Mouse (Mus musculus): ENCODE results near the gene Ncapd2. TPM values are rescaled to one million over a fixed set of nuclear protein-coding genes. Genes with fewer than 3 reads are reported as not detected.

Gene Ncapd2
- polyA plus RNA-seq, 1 experiment from 2014 or later = 39.4 TPM

GRCm38 (mm10) chr6:125196301-125196700, 4.8 kb upstream of the Ncapd2 start:
- no peak overlapping the region for H3K27ac ChIP-seq (ENCODE audit: low read length)
- peaks cover 9% of the 10 kb centered on the region for H3K4me1 ChIP-seq (ENCODE audit: control insufficient read depth, insufficient read depth, low read length)
- H3K4me2 ChIP-seq (ENCODE audit: low read length) = no peak overlapping the region
- H3K36me3 ChIP-seq (ENCODE audit: control insufficient read depth, insufficient read depth, low read length) = peaks cover 4% of the 10 kb centered on the region; the same call in 1 of the 2 replicates
- no peaks in the 10 kb centered on the region for H3K27me3 ChIP-seq (ENCODE audit: control insufficient read depth, insufficient read depth, low read depth, low read length)
- 25% methylated on average over 3 of the region's 3 CpGs for WGBS
- no peak overlapping the region for H3K4me3 ChIP-seq (ENCODE audit: low read depth, low read length)
- no peak for ATAC-seq
- no peaks in the 10 kb centered on the region for H3K9me3 ChIP-seq (replicated peaks; ENCODE audit: control insufficient read depth, low read length, poor library complexity, severe bottlenecking)
- H3K9ac ChIP-seq (ENCODE audit: low read depth, low read length) = no peak overlapping the region

DNA sequence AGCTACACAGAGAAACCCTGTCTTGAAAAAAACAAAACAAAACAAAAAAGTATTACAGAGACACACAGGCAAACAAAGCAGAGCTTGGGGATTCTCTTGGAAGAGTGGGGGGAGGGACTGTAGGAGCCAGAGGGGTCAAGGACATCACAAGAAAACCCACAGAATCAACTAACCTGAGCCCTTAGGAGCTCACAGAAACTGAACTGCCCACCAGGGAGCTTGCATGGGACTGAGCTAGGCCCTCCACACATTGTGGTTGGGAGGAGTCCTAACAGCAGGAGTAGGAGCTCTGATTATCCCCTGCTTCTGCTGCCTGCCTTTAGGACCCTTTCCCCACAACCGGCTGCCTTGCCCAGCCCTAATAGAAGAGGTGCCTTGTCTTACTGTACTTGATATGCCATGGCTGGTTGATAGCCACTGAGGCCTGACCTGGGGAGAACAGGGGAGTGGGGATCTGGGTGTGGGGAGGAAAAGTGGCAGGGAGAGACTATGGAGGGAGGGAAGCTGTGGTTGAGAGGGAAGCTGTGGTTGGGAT, 4.1 kb upstream of the Ncapd2 start:
- no peak overlapping the region for H3K4me2 ChIP-seq (ENCODE audit: low read length)
- WGBS = 17% methylated on average over 1 of the region's 1 CpGs
- H3K4me1 ChIP-seq (ENCODE audit: control insufficient read depth, insufficient read depth, low read length) = peaks cover 11% of the 10 kb centered on the region
- no peaks in the 10 kb centered on the region for H3K27me3 ChIP-seq (ENCODE audit: control insufficient read depth, insufficient read depth, low read depth, low read length)
- H3K27ac ChIP-seq (ENCODE audit: low read length) = no peak overlapping the region
- peaks cover 4% of the 10 kb centered on the region; the same call in 1 of the 2 replicates for H3K36me3 ChIP-seq (ENCODE audit: control insufficient read depth, insufficient read depth, low read length)
- no peak for ATAC-seq
- H3K9ac ChIP-seq (ENCODE audit: low read depth, low read length) = no peak overlapping the region
- H3K4me3 ChIP-seq (ENCODE audit: low read depth, low read length) = no peak overlapping the region
- H3K9me3 ChIP-seq (replicated peaks; ENCODE audit: control insufficient read depth, low read length, poor library complexity, severe bottlenecking) = no peaks in the 10 kb centered on the region

GRCm38 (mm10) chr6:125193390-125193789, 1.9 kb upstream of the Ncapd2 start:
- Histone ChIP-seq H3K9ac (ENCODE audit: low read depth, low read length) (no peak overlapping the region), H3K36me3 (ENCODE audit: control insufficient read depth, insufficient read depth, low read length) (peaks cover 8% of the 10 kb centered on the region; the same call in 1 of the 2 replicates), H3K4me1 (ENCODE audit: control insufficient read depth, insufficient read depth, low read length) (peaks cover 14% of the 10 kb centered on the region), H3K4me3 (ENCODE audit: low read depth, low read length) (no peak overlapping the region), H3K27me3 (ENCODE audit: control insufficient read depth, insufficient read depth, low read depth, low read length) (no peaks in the 10 kb centered on the region), H3K4me2 (ENCODE audit: low read length) (no peak overlapping the region), H3K9me3 (replicated peaks; ENCODE audit: control insufficient read depth, low read length, poor library complexity, severe bottlenecking) (no peaks in the 10 kb centered on the region), H3K27ac (ENCODE audit: low read length) (no peak overlapping the region)
- 82% methylated on average over 7 of the region's 7 CpGs for WGBS
- ATAC-seq = no peak

DNA sequence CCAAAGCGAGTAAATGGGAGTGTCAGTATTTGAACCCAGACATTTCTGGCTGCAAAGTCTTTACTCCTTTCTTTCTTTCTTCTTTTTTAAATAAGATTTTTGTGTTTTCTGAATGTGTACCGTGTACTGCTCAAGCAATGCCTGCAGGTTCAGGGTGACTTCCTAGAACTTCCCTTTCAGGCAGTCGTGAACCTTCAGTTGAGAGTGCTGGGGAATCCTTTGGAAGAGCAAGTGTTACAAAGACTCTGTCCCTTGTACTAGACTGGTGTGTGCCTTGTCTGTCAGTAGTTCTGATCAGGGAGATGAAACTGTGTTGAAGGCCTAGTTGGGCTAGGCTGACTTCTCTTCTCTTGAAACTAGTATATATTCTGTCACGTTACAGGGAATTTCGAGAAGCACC, 1.3 kb upstream of the Ncapd2 start:
- Histone ChIP-seq H3K36me3 (ENCODE audit: control insufficient read depth, insufficient read depth, low read length) (peaks cover 6% of the 10 kb centered on the region; the same call in 1 of the 2 replicates), H3K4me2 (ENCODE audit: low read length) (peak overlapping the region; percentile 93), H3K9ac (ENCODE audit: low read depth, low read length) (peak overlapping the region; percentile 82), H3K4me1 (ENCODE audit: control insufficient read depth, insufficient read depth, low read length) (peaks cover 14% of the 10 kb centered on the region), H3K27me3 (ENCODE audit: control insufficient read depth, insufficient read depth, low read depth, low read length) (no peaks in the 10 kb centered on the region), H3K4me3 (ENCODE audit: low read depth, low read length) (peak overlapping the region; percentile 77), H3K9me3 (replicated peaks; ENCODE audit: control insufficient read depth, low read length, poor library complexity, severe bottlenecking) (no peaks in the 10 kb centered on the region), H3K27ac (ENCODE audit: low read length) (peak overlapping the region; percentile 100)
- ATAC-seq = no peak
- 44% methylated on average over 5 of the region's 5 CpGs for WGBS

GRCm38 (mm10) chr6:125192016-125192714, 664 bp upstream of the Ncapd2 start:
- Histone ChIP-seq H3K4me2 (ENCODE audit: low read length) (peak overlapping the region; percentile 93), H3K4me3 (ENCODE audit: low read depth, low read length) (peak overlapping the region; percentile 77), H3K4me1 (ENCODE audit: control insufficient read depth, insufficient read depth, low read length) (peaks cover 14% of the 10 kb centered on the region), H3K27me3 (ENCODE audit: control insufficient read depth, insufficient read depth, low read depth, low read length) (no peaks in the 10 kb centered on the region), H3K27ac (ENCODE audit: low read length) (peak overlapping the region; percentile 100), H3K9ac (ENCODE audit: low read depth, low read length) (peak overlapping the region; percentile 82), H3K9me3 (replicated peaks; ENCODE audit: control insufficient read depth, low read length, poor library complexity, severe bottlenecking) (no peaks in the 10 kb centered on the region), H3K36me3 (ENCODE audit: control insufficient read depth, insufficient read depth, low read length) (peaks cover 6% of the 10 kb centered on the region; the same call in 1 of the 2 replicates)
- WGBS = under 1% methylated on average over 34 of the region's 34 CpGs
- ATAC-seq = peak; percentile 96

- Histone ChIP-seq H3K9ac (ENCODE audit: low read depth, low read length) (peak overlapping the region; percentile 77), H3K27ac (ENCODE audit: low read length) (peak overlapping the region; percentile 84), H3K9me3 (replicated peaks; ENCODE audit: control insufficient read depth, low read length, poor library complexity, severe bottlenecking) (no peaks in the 10 kb centered on the region), H3K27me3 (ENCODE audit: control insufficient read depth, insufficient read depth, low read depth, low read length) (no peaks in the 10 kb centered on the region), H3K4me1 (ENCODE audit: control insufficient read depth, insufficient read depth, low read length) (peaks cover 14% of the 10 kb centered on the region), H3K4me2 (ENCODE audit: low read length) (peak overlapping the region; percentile 69), H3K36me3 (ENCODE audit: control insufficient read depth, insufficient read depth, low read length) (peaks cover 14% of the 10 kb centered on the region), H3K4me3 (ENCODE audit: low read depth, low read length) (peak overlapping the region; percentile 77)
- no peak for ATAC-seq
Measured at GRCm38 (mm10) chr6:125190816-125191215, 685 bp downstream of the Ncapd2 start.

DNA sequence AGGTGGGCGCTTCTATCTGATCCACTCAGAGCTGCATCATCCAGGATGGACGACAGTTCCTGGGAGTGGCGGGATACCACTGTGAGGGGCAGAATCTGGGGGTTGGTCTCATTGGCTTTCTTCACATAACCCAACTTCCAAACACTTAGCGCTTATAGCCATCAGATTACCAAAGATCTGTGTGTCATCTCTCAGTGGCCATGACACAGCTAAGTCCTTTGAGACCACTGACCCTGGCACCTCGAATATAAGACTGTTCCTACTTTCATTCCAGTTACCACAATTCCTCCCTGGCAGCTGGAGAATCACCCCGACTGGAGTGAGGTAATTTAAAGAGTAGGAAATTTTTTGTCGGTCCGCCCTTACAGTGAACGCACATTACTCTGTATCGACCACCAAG, 5.3 kb downstream of the Ncapd2 start:
- Histone ChIP-seq H3K36me3 (ENCODE audit: control insufficient read depth, insufficient read depth, low read length) (peaks cover 29% of the 10 kb centered on the region), H3K9me3 (replicated peaks; ENCODE audit: control insufficient read depth, low read length, poor library complexity, severe bottlenecking) (no peaks in the 10 kb centered on the region)
- ATAC-seq = no peak

DNA sequence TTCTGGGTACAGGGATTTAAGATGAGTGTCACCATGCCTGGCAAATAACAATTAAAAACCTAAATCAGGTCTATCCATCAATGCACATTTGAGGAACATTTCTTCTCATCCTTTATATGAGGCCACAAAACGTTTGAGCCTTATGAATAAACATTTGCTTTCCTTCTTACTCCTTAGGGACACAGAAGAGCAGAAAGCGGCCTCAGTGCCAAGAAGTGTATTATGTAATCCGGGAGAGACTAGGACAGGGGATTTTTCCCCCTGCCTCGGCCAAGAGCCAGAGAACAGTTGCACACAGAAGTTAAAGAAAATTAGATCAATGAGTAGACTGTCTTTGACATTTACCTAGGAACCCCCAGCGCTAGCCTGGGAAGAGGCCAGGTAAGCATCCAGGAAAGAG, 9.4 kb downstream of the Ncapd2 start:
- H3K27me3 ChIP-seq (ENCODE audit: control insufficient read depth, insufficient read depth, low read depth, low read length) = no peaks in the 10 kb centered on the region
- no peaks in the 10 kb centered on the region for H3K9me3 ChIP-seq (replicated peaks; ENCODE audit: control insufficient read depth, low read length, poor library complexity, severe bottlenecking)
- no peak overlapping the region for H3K9ac ChIP-seq (ENCODE audit: low read depth, low read length)
- H3K36me3 ChIP-seq (ENCODE audit: control insufficient read depth, insufficient read depth, low read length) = peaks cover 44% of the 10 kb centered on the region
- H3K4me3 ChIP-seq (ENCODE audit: low read depth, low read length) = no peak overlapping the region
- no peak overlapping the region for H3K4me2 ChIP-seq (ENCODE audit: low read length)
- H3K4me1 ChIP-seq (ENCODE audit: control insufficient read depth, insufficient read depth, low read length) = no peaks in the 10 kb centered on the region
- WGBS = 64% methylated on average over 5 of the region's 5 CpGs
- no peak for ATAC-seq
- H3K27ac ChIP-seq (ENCODE audit: low read length) = no peak overlapping the region

More for the DNA sequence above, 5.3 kb downstream of the Ncapd2 start:
- Histone ChIP-seq H3K4me2 (ENCODE audit: low read length) (no peak overlapping the region), H3K27me3 (ENCODE audit: control insufficient read depth, insufficient read depth, low read depth, low read length) (no peaks in the 10 kb centered on the region), H3K9ac (ENCODE audit: low read depth, low read length) (no peak overlapping the region), H3K4me3 (ENCODE audit: low read depth, low read length) (no peak overlapping the region), H3K27ac (ENCODE audit: low read length) (no peak overlapping the region), H3K4me1 (ENCODE audit: control insufficient read depth, insufficient read depth, low read length) (peaks cover 5% of the 10 kb centered on the region; the same call in 1 of the 2 replicates)
- WGBS = 91% methylated on average over 10 of the region's 10 CpGs

- Histone ChIP-seq H3K4me2 (ENCODE audit: low read length) (no peak overlapping the region), H3K36me3 (ENCODE audit: control insufficient read depth, insufficient read depth, low read length) (peaks cover 42% of the 10 kb centered on the region), H3K27me3 (ENCODE audit: control insufficient read depth, insufficient read depth, low read depth, low read length) (no peaks in the 10 kb centered on the region), H3K9me3 (replicated peaks; ENCODE audit: control insufficient read depth, low read length, poor library complexity, severe bottlenecking) (no peaks in the 10 kb centered on the region), H3K9ac (ENCODE audit: low read depth, low read length) (no peak overlapping the region), H3K4me1 (ENCODE audit: control insufficient read depth, insufficient read depth, low read length) (no peaks in the 10 kb centered on the region), H3K4me3 (ENCODE audit: low read depth, low read length) (no peak overlapping the region), H3K27ac (ENCODE audit: low read length) (no peak overlapping the region)
- 89% methylated on average over 7 of the region's 7 CpGs for WGBS
- no peak for ATAC-seq
Measured at GRCm38 (mm10) chr6:125179601-125180000, 11.9 kb downstream of the Ncapd2 start.
